Mouse (Mus musculus) intestine, postnatal 0 days (tissue): ENCODE measurements around the gene Iqsec1. TPM values are rescaled to one million over a fixed set of nuclear protein-coding genes. Genes with fewer than 3 reads are reported as not detected.

ENCODE experiments used
- ATAC-seq: fragments of 200-750 bp; cut with Nextera tagmentation; 2 replicates; pipeline ENCODE4 v1.8.0; 2017; ENCODE audit warnings: mild to moderate bottlenecking, moderate TSS enrichment, moderate library complexity
- H3K27ac ChIP-seq: fragments of 300-500 bp; sonication (generic); 2 replicates; pipeline ENCODE4 v1.5.1; 2014; ENCODE audit warnings: mild to moderate bottlenecking, low read depth, low read length, moderate library complexity
- H3K27me3 ChIP-seq: fragments of 300-500 bp; sonication (generic); replicated peaks from 2 replicates; pipeline ENCODE4 v1.6.1; 2014; ENCODE audit warnings: low read length, mixed read lengths; ENCODE audit not compliant: control insufficient read depth, insufficient read depth
- H3K36me3 ChIP-seq: fragments of 300-500 bp; sonication (generic); 2 replicates; pipeline ENCODE4 v1.6.1; 2014; ENCODE audit warnings: mild to moderate bottlenecking, moderate library complexity; ENCODE audit not compliant: control insufficient read depth, insufficient read depth
- H3K4me1 ChIP-seq: fragments of 300-500 bp; sonication (generic); replicated peaks from 2 replicates; pipeline ENCODE4 v1.6.1; 2014; ENCODE audit warnings: antibody characterized with exemption, low read length, mixed read lengths; ENCODE audit not compliant: control insufficient read depth, insufficient read depth
- H3K4me2 ChIP-seq: fragments of 300-500 bp; sonication (generic); replicated peaks from 2 replicates; pipeline ENCODE4 v1.6.1; 2014; ENCODE audit warnings: low read depth, mild to moderate bottlenecking, moderate library complexity
- H3K4me3 ChIP-seq: fragments of 300-500 bp; sonication (generic); 2 replicates; pipeline ENCODE4 v1.5.1; 2014; ENCODE audit warnings: low read depth, low read length
- H3K9ac ChIP-seq: fragments of 300-500 bp; sonication (generic); 2 replicates; pipeline ENCODE4 v1.6.1; 2014; ENCODE audit warnings: mild to moderate bottlenecking, low read depth, low read length
- H3K9me3 ChIP-seq: fragments of 300-500 bp; sonication (generic); 2 replicates; pipeline ENCODE4 v1.6.1; 2016; ENCODE audit warnings: mixed run types; ENCODE audit not compliant: control insufficient read depth
- CTCF ChIP-seq: sonication (generic); IDR thresholded peaks from 2 replicates; pipeline ENCODE4 v1.5.1; 2016; ENCODE audit warnings: low read depth, mild to moderate bottlenecking, control low read depth, antibody characterized with exemption, moderate library complexity
- WGBS: fragments of 180-500 bp; shearing (Covaris S2); extraction: QIAGEN DNeasy Blood & Tissue Kit; methylation state at CpG from one replicate; pipeline ENCODE4 v1.1.7; 2014; 5-methylcytosine and 5-hydroxymethylcytosine counted together
- polyA plus RNA-seq: library from polyadenylated mRNA; unstranded; fragments of >200 nt; fragmentation: Nextera tagmentation; extraction: Ambion mirVana; gene quantifications from 2 replicates; pipeline ENCODE4 v1.2.1, GENCODE M21; 2015

Iqsec1 gene
- polyA plus RNA-seq, 1 experiment from 2014 or later, result 7.0 TPM

DNA sequence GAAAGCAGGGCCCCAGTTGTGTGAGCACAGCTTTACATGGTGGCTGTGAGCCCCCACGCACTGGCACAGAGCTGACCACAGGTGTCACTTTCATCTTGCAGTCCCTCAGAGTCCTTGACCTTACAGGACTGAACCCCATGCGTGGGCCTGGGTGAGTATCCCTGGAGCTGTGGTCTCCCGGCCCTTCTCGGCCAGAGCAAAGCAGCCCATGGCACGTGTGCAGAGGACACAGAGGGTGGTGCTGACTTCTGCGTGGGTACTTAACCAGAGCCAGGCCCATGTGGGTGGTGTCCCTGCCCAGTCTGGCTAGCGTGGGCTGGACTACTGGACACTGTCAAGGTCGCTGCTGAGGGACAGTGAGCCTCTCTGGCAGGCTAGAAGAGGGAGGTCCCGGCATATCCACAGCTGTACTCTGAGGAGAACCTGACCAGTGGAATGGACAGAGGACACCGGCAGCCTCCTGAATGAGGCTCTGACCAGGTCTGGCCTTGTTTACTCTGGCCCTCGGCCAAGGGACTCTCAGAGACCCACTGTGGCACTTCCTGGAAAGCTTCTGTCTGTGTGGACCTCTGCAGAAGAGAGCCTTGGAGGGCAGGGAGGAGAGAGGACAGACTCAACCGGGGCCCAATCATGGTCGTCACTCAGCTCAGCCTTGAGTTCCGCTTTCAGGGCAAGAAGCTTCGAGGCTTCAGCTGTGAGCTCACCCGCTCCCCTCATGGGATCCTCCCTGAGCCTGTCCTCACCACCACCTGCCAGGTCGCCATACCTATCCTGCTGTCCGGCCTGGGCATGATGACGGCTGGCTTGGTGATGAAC lies 369.5 kb downstream of the Iqsec1 start:
- no peak for TF ChIP-seq CTCF
- 69% methylated on average over 19 of the region's 19 CpGs for WGBS
- no peak for ATAC-seq

GRCm38 (mm10) chr6:90618274-90618673 lies 370.2 kb downstream of the Iqsec1 start:
- H3K9ac ChIP-seq, result no peak overlapping the region
- no peak overlapping the region for H3K27ac ChIP-seq

More for the DNA sequence above, 369.5 kb downstream of the Iqsec1 start:
- Histone ChIP-seq H3K27me3 (no peaks in the 10 kb centered on the region), H3K36me3 (no peaks in the 10 kb centered on the region), H3K9me3 (no peaks in the 10 kb centered on the region), H3K4me3 (no peak overlapping the region), H3K27ac (no peak overlapping the region), H3K4me1 (no peaks in the 10 kb centered on the region), H3K9ac (no peak overlapping the region), H3K4me2 (no peak overlapping the region)

GRCm38 (mm10) chr6:90616481-90616880 lies 372.0 kb downstream of the Iqsec1 start:
- TF ChIP-seq CTCF, result no peak
- no peak overlapping the region for H3K4me2 ChIP-seq
- H3K36me3 ChIP-seq, result no peaks in the 10 kb centered on the region
- 87% methylated on average over 6 of the region's 6 CpGs for WGBS
- no peak overlapping the region for H3K9ac ChIP-seq
- no peaks in the 10 kb centered on the region for H3K9me3 ChIP-seq
- no peaks in the 10 kb centered on the region for H3K4me1 ChIP-seq
- H3K27me3 ChIP-seq, result no peaks in the 10 kb centered on the region
- H3K27ac ChIP-seq, result no peak overlapping the region
- no peak for ATAC-seq
- no peak overlapping the region for H3K4me3 ChIP-seq

More at GRCm38 (mm10) chr6:90618274-90618673, 370.2 kb downstream of the Iqsec1 start:
- Histone ChIP-seq H3K4me2 (no peak overlapping the region), H3K4me3 (no peak overlapping the region), H3K9me3 (no peaks in the 10 kb centered on the region), H3K27me3 (no peaks in the 10 kb centered on the region), H3K36me3 (no peaks in the 10 kb centered on the region), H3K4me1 (no peaks in the 10 kb centered on the region)
- ATAC-seq, result no peak
- no peak for TF ChIP-seq CTCF
- WGBS, result 65% methylated on average over 4 of the region's 4 CpGs

GRCm38 (mm10) chr6:90615991-90616390 lies 372.5 kb downstream of the Iqsec1 start:
- no peak overlapping the region for H3K4me2 ChIP-seq
- no peak for TF ChIP-seq CTCF
- no peak overlapping the region for H3K27ac ChIP-seq
- no peaks in the 10 kb centered on the region for H3K36me3 ChIP-seq
- no peak overlapping the region for H3K9ac ChIP-seq
- WGBS, result 84% methylated on average over 6 of the region's 6 CpGs
- ATAC-seq, result no peak
- no peaks in the 10 kb centered on the region for H3K27me3 ChIP-seq
- no peaks in the 10 kb centered on the region for H3K4me1 ChIP-seq
- no peak overlapping the region for H3K4me3 ChIP-seq
- H3K9me3 ChIP-seq, result no peaks in the 10 kb centered on the region

DNA sequence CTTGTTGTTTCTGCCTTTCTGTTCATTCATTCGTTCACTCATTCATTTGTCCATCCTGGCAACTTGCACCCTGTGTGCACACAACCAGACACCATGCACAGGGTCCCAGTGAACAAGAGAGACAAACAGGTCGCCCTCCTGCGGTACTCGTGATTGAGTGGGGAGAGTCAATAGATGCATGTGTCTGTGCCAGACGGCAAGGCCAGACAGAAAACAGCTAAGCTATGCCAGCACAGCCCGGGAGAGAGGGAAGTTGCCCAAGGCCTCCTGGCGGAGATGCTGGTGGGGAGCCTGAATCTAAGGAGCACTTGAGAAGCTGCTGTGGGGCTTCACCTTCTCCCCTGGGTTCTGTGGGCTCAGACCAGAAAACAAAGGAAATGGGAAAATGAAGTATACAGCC lies 373.1 kb downstream of the Iqsec1 start:
- WGBS, result 80% methylated on average over 7 of the region's 7 CpGs

DNA sequence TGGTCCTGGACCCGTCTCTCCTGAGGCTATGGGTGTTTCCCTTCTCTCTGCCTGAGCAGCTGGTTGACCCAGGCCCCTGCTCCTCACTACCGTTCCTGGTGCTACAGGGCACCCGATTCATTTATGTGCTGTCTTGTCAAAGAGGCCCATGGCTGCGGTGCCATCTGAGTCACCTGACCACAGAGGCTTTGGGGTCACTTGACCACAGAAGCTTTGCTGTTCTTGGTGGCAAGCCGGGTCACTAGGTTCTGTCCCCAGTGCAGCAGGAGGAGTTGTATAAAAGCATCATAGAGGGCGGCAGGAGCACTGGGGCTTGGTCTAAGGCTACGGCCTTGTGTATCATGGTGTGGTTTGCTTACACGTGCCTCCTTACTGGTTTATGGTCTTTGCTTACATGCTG lies 375.2 kb downstream of the Iqsec1 start:
- Histone ChIP-seq H3K36me3 (no peaks in the 10 kb centered on the region), H3K4me1 (no peaks in the 10 kb centered on the region), H3K4me2 (no peak overlapping the region), H3K27ac (no peak overlapping the region), H3K9me3 (no peaks in the 10 kb centered on the region), H3K4me3 (no peak overlapping the region), H3K27me3 (no peaks in the 10 kb centered on the region), H3K9ac (no peak overlapping the region)
- ATAC-seq, result no peak
- no peak for TF ChIP-seq CTCF
- 82% methylated on average over 8 of the region's 8 CpGs for WGBS

More for the DNA sequence above, 373.1 kb downstream of the Iqsec1 start:
- Histone ChIP-seq H3K27ac (no peak overlapping the region), H3K9me3 (no peaks in the 10 kb centered on the region), H3K27me3 (no peaks in the 10 kb centered on the region), H3K36me3 (no peaks in the 10 kb centered on the region), H3K4me1 (no peaks in the 10 kb centered on the region), H3K9ac (no peak overlapping the region), H3K4me2 (no peak overlapping the region), H3K4me3 (no peak overlapping the region)
- TF ChIP-seq CTCF, result no peak
- no peak for ATAC-seq
